Mouse (Mus musculus) ES-E14 (cell line): ENCODE measurements around the gene Sept9. TPM values are rescaled to one million over a fixed set of nuclear protein-coding genes. Genes with fewer than 3 reads are reported as not detected.

ENCODE experiments used
- DNase-seq: peaks from one replicate; pipeline ENCODE4 v3.0.0-alpha.2; 2013; ENCODE audit warnings: low read depth, low spot score
- H3K27ac ChIP-seq: 2 replicates; pipeline ENCODE4 v1.5.1; 2012; ENCODE audit warnings: low read depth, mild to moderate bottlenecking, low read length, moderate library complexity, mixed read lengths; ENCODE audit not compliant: poor library complexity, insufficient read depth, severe bottlenecking
- H3K36me3 ChIP-seq: 2 replicates; pipeline ENCODE4 v1.6.1; 2012; ENCODE audit warnings: mild to moderate bottlenecking, low read length, moderate library complexity, mixed read lengths; ENCODE audit not compliant: control insufficient read depth, poor library complexity, insufficient read depth, severe bottlenecking
- H3K4me1 ChIP-seq, 2 experiments: fragments of 150-350 bp in 1 of 2; sonication (generic) in 1 of 2; 2 replicates each; pipeline ENCODE4 v1.6.1; 2012; ENCODE audit warnings: low read length in 2 of 2, mild to moderate bottlenecking in 1 of 2, mixed read lengths in 1 of 2; ENCODE audit not compliant: control insufficient read depth in 2 of 2, insufficient read depth in 2 of 2, poor library complexity in 1 of 2
- H3K4me3 ChIP-seq, 2 experiments: fragments of 150-350 bp in 1 of 2; sonication (generic) in 1 of 2; 2 replicates each; pipeline ENCODE4 v1.5.1; 2012; ENCODE audit warnings: low read length in 2 of 2, low read depth in 1 of 2, mild to moderate bottlenecking in 1 of 2, mixed read lengths in 1 of 2; ENCODE audit not compliant: insufficient read depth in 1 of 2, poor library complexity in 1 of 2, severe bottlenecking in 1 of 2
- H3K9ac ChIP-seq: 2 replicates; pipeline ENCODE4 v1.6.1; 2012; ENCODE audit warnings: low read depth, mild to moderate bottlenecking, low read length, mixed read lengths; ENCODE audit not compliant: poor library complexity, insufficient read depth, severe bottlenecking
- H3K9me3 ChIP-seq: fragments of 150-350 bp; sonication (generic); 2 replicates; pipeline ENCODE4 v1.6.1; 2012; ENCODE audit warnings: low read depth, mild to moderate bottlenecking, low read length; ENCODE audit not compliant: control insufficient read depth, insufficient read depth
- CHD2 ChIP-seq: IDR thresholded peaks from 2 replicates; pipeline ENCODE4 v1.6.1; 2014; ENCODE audit warnings: mild to moderate bottlenecking, low read depth, low read length, inconsistent platforms
- HCFC1 ChIP-seq: IDR thresholded peaks from 2 replicates; pipeline ENCODE4 v1.6.1; 2012; ENCODE audit warnings: low read length, inconsistent platforms, borderline replicate concordance; ENCODE audit not compliant: insufficient read depth
- MAFK ChIP-seq: IDR thresholded peaks from 2 replicates; pipeline ENCODE4 v1.6.1; 2014; ENCODE audit warnings: mild to moderate bottlenecking, low read depth, low read length, inconsistent platforms; ENCODE audit not compliant: insufficient read depth
- ZC3H11A ChIP-seq: IDR thresholded peaks from 2 replicates; pipeline ENCODE4 v1.6.1; 2012; ENCODE audit warnings: low read depth, mild to moderate bottlenecking, inconsistent platforms, low read length, borderline replicate concordance
- ZNF384 ChIP-seq: IDR thresholded peaks from 2 replicates; pipeline ENCODE4 v1.6.1; 2012; ENCODE audit warnings: low read depth, low read length, inconsistent platforms
- in situ Hi-C, 2 experiments: fragments of 600-800 bp; cut with MboI; formaldehyde crosslinking; loops; one replicate each; pipeline ENCODE4 v1.15.1; 2025; ENCODE audit warnings: low sequenced_read_pairs in 2 of 2, inconsistent platforms in 1 of 2; ENCODE audit not compliant: unreplicated experiment in 2 of 2
- total RNA-seq: library from RNA; depleted of rRNA; stranded (reverse); fragments of 300-350 nt; gene quantifications from 2 replicates; pipeline ENCODE4 v1.2.3, GENCODE M21; 2012

Sept9 gene
- total RNA-seq, 1 experiment, result 65.7 TPM

DNA sequence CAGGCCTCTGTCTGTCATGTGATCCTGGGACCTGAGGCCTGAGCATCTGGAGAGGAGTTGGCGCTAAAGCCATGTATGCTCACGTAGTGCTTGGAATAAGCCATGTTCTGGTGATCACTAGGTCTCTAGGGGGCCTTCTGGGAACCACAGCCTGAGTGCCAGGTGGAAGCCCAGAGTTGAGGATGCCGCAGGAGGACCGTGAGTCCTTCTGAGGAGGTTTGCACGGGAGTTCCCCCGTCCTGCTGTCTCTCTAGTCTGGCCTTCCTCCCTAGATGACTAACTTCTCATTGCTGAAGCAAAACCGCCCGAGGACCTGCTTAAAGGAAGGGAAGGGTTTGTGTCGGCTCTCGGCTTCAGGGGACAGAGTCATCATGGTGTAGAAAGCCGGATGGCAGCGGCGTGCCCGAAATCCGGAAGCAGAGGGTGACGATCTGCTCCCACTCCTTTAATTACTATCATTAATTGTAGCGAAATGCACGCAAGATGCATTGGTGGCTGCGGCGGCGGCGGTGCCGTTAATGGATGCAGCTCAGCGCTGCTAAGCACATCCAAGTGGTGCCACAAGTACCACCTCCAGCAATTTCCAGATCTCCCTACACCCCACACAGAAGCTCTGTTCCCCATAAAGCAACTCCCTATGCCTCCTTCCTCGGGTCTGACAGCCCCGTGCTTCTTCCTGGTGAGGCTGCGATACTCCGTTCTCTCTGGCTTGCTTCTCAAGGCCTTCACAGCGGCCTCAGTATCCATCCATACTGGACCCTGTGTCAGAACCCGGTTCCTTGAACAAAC lies 92.0 kb downstream of the Sept9 start:
- Histone ChIP-seq H3K9ac (no peak overlapping the region), H3K4me1 (peaks cover 0 to 22% of the 10 kb centered on the region in 2 experiments; a peak in 2 of 4 replicates), H3K9me3 (no peaks in the 10 kb centered on the region), H3K4me3 (peak overlapping the region; percentile 30 to 45; a peak in 3 of 4 replicates), H3K36me3 (peaks cover 6% of the 10 kb centered on the region; the same call in 1 of the 2 replicates), H3K27ac (no peak overlapping the region)
- TF ChIP-seq CHD2 (no peak), HCFC1 (no peak), MAFK (no peak), ZNF384 (no peak), ZC3H11A (no peak)
- in situ Hi-C loops, result no loop called here
- DNase-seq, result no peak

DNA sequence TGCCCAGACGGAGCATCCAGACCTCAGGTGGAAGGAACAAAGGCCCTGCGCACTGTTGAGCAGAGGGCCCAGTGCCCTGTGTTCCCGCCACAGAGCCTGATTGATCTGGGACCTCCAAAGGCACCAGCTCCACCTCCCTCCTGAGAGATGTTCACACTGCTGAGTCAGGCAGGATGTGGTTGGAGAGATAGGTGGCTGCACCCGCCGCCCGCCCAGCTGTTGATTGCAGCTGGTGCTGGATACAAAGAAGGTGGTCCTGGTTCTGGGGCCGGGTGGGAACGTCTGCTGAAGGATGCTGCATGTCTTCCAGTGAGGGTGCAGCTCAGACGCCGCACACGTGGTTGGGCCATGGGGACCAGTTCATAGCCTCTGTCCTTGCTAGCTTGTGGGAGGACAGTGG lies 93.0 kb downstream of the Sept9 start:
- Histone ChIP-seq H3K4me1 (peaks cover 0 to 21% of the 10 kb centered on the region in 2 experiments; a peak in 2 of 4 replicates), H3K36me3 (peaks cover 6% of the 10 kb centered on the region; the same call in 1 of the 2 replicates), H3K4me3 (no peak overlapping the region), H3K9me3 (no peaks in the 10 kb centered on the region), H3K27ac (no peak overlapping the region), H3K9ac (no peak overlapping the region)
- in situ Hi-C loops, result no loop called here
- DNase-seq, result no peak
- TF ChIP-seq MAFK (peak; percentile 65; the same call in 1 of the 2 replicates), HCFC1 (no peak)

DNA sequence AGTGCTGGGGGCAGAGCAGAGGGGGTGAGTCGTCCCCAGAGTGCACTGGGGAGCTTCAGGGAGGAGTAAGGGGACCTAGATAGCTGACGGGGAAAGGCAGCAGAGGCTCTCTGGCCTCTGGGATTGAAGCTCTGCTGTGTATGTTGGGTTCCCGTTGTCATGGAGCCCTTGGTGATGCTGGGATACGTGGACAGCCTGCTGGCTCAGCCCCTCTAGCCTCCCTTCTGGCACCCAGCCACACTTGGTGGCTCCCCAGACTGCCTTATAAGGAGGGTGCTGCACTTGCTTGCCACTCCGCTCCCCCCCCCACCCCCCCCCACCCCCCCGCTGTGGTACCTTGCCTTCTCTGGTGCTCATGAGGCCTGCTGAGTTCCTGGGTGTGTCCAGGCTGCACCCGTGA lies 95.8 kb downstream of the Sept9 start:
- H3K9ac ChIP-seq, result no peak overlapping the region
- H3K9me3 ChIP-seq, result no peaks in the 10 kb centered on the region
- H3K4me1 ChIP-seq, result peaks cover 0 to 16% of the 10 kb centered on the region in 2 experiments; a peak in 2 of 4 replicates
- no peak for DNase-seq
- H3K4me3 ChIP-seq, result no peak overlapping the region
- no peak overlapping the region for H3K27ac ChIP-seq
- H3K36me3 ChIP-seq, result peaks cover 6% of the 10 kb centered on the region; the same call in 1 of the 2 replicates
- in situ Hi-C loops, result no loop called here
- TF ChIP-seq ZC3H11A, result no peak
- TF ChIP-seq MAFK, result no peak
- TF ChIP-seq CHD2, result no peak
- TF ChIP-seq HCFC1, result no peak
- no peak for TF ChIP-seq ZNF384

DNA sequence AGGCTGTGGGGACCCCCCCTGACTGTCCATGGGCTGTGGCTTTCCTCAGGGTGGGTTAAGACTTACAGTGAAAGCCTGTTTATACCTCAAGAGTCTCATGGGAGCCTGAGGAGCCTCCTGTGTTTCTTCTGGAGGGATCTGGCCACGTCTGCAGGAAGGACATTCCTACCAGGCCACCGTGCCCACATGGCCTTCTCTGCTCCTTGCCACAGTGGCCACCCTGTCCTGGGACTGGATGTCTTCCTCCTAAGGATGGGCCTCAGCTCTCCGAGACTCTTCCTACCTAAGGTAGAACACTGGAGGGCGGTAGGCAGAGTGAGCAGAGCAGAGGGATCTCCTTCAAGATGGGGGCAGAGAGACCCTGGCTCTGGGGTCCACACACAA lies 96.6 kb downstream of the Sept9 start:
- no peaks in the 10 kb centered on the region for H3K36me3 ChIP-seq
- no peak overlapping the region for H3K9ac ChIP-seq
- no peak for TF ChIP-seq MAFK
- no peak for TF ChIP-seq ZC3H11A
- TF ChIP-seq CHD2, result no peak
- no peak for TF ChIP-seq HCFC1
- TF ChIP-seq ZNF384, result no peak
- DNase-seq, result no peak
- no peaks in the 10 kb centered on the region for H3K9me3 ChIP-seq
- no peak overlapping the region for H3K4me3 ChIP-seq
- H3K27ac ChIP-seq, result no peak overlapping the region
- in situ Hi-C loops, result no loop called here
- peaks cover 0 to 15% of the 10 kb centered on the region in 2 experiments; a peak in 2 of 4 replicates for H3K4me1 ChIP-seq
